Mouse (Mus musculus) cerebellum, adult 2 months (tissue): Measurements from ENCODE around the gene Pkn3.

ENCODE experiments used
- CTCF ChIP-seq: fragments of 200-500 bp; IDR thresholded peaks from 2 replicates; pipeline ENCODE4 v1.5.1; 2011; ENCODE audit warnings: low read depth, mild to moderate bottlenecking, control low read depth, low read length, moderate library complexity, borderline replicate concordance; ENCODE audit not compliant: insufficient read depth
- POLR2A ChIP-seq: fragments of 200-500 bp; IDR thresholded peaks from 2 replicates; pipeline ENCODE4 v1.6.1; 2011; ENCODE audit warnings: low read length, control low read depth, borderline replicate concordance; ENCODE audit not compliant: insufficient read depth

- TF ChIP-seq POLR2A (no peak), CTCF (no peak)
Observed at GRCm38 (mm10) chr2:30051992-30052761, 25.3 kb upstream of the Pkn3 start.
